Mouse (Mus musculus) gastrocnemius, postnatal 36 days (tissue): ENCODE results near the gene Pex7. TPM values are rescaled to one million over a fixed set of nuclear protein-coding genes. Genes with fewer than 3 reads are reported as not detected.

Experiments
- DNase-seq, 2 experiments: peaks; one replicate each; pipeline ENCODE4 v3.0.0; 2022
- intact Hi-C: fragments of 180-260 bp; cut with DNase I; formaldehyde crosslinking; loops from one replicate; pipeline ENCODE4 v1.15.1; 2025
- long read RNA-seq, 2 experiments: library from polyadenylated mRNA; stranded (forward); transcript quantifications; one replicate each; pipeline ENCODE4 v2.0.0; 2021
- total RNA-seq, 2 experiments: library from RNA; stranded (reverse); gene quantifications; 2 replicates each; pipeline ENCODE4 v1.2.3; 2021

Pex7 gene
- total RNA-seq, result 10 to 100 TPM; 18.2 to 20.0 TPM
- long read RNA-seq, experiment 1, full-length matches to known transcripts, result 23 of 34 reads
- long read RNA-seq, experiment 1, partial matches to known transcripts, result 0 of 34 reads
- long read RNA-seq, experiment 1, other reads (novel, unspliced or antisense), result 11 of 34 reads
- long read RNA-seq, experiment 2, full-length matches to known transcripts, result 24 of 39 reads
- long read RNA-seq, experiment 2, partial matches to known transcripts, result 0 of 39 reads
- long read RNA-seq, experiment 2, other reads (novel, unspliced or antisense), result 15 of 39 reads

DNA sequence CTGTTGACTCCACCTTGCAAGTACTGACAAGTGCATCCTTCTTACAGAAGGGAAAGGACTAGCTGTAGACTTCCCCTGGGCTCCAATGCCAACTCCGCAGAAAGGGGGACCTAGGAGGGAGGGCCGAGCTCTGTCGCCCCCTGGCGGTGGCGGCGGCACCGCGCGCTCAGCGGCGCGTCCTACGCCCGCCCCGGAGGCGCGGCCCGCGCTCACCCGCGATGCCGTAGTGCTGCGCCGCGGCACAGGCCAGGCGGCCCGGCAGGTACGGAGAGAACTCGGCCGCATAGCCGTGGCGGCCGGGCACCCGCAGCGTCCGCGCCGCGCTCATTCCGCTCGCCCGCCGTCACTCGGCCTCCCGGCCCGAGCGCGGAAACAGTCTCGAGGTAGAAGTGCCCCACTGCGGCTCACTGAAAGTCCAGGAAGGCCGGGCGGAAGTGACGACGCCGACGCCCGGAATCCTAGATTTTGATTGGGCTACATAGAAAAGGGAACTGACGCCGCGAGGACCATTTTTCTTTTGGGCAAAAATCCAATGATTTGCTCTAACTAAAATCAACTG is at the start of gene Pex7:
TSS of gene Pex7 (minus strand) at position 444 of the 559 bp plus-strand sequence.
- intact Hi-C loops, result loop anchor here (5.0 kb wide), 1 partner anchor 165 kb away; no protein-coding TSS in a partner anchor
- DNase-seq, result peak; percentile 87 to 95

DNA sequence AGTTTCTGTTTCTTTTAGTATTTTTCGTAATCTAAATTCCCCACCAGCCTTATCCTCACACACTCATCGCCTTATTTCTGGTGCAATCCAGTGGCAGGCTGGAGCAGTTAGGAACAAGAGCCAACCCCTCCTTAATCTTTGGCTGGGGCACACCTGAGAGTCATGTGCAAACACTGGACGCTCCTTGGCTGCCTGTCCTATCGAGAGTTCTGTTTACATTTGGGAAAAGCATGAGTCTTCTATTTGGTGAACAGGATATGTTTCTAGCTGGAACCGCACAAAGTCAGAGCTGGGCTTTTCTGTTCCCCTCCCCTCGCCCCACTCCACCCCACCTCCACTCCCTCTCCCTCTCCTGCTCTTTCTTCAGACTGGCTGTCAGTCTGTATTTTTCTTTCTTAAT is 49.3 kb upstream of the Pex7 start:
- intact Hi-C loops, result no loop called here
- no peak for DNase-seq

DNA sequence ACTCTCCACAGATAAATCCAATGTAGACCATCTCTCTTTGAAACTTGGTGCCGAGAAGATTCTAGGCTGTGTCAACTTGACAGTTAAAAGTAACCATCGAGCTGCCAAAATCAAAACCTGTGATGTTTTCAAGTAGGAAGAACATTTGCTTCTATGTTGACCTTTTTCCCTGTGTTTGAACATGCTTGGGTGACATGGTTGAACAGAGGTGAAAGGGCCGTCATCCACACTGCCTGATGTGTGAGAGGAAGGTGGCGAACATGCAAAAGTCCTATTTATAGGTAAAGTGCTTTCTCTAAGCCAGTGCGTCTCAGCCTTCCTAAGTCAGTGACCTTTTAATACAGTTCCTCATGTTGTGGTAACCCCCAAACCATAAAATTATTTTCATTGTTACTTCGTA is 48.3 kb upstream of the Pex7 start:
- DNase-seq, result no peak
- intact Hi-C loops, result no loop called here

DNA sequence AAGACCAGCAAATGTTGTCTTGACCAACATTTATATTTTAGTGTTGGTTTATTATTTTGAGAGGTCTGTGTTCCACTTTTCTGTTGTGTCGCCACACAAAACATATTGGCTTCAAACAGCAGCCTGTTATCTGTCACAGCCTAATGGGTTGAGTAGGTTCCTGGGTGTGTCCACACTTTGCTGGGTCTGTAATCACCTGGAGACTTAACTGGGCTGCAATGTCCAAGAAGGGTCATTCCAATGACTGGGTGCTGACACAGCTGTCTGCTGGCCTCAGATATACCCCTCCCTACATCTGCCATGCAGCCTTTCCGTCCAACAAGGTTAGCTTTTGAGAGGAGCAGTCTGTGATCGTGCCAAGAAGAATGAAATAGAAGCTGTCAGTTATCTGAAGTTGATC is 47.1 kb upstream of the Pex7 start:
- intact Hi-C loops, result no loop called here

DNA sequence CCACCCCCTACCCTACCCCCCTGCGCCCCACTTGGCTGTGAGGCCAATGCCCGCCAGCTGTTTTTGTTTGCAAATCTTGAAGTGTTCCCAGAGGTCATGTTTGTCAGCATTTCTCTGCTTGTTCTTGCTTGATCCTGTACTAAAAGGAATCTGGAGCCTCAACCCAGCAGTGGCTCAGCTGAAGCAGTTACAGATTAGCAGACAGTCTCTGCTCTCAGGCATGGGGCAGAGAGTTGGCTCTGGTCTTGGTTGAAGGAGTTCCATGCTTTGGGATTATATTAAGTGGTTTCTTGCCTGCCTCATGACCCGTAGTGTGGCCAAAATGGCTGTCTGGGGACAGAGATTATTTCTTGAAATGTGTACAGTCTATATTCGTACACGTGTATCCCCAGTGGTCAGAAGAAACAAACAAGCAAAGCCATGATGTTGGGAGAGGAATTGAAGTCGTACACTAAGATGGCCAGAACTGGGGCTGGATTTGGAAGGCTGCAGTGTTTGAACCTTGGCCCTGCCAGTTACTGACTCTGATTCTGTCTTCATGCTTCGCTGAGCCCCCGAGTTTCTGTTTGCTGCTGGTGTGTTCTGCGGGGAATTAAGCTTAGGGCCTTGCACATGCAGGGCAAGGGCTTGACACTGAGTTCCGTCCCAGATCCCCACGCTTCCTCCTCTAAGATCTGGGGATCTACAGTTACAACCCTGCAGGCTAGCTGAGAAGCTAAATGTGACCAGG is 45.7 kb upstream of the Pex7 start:
- intact Hi-C loops, result no loop called here

More for the DNA sequence above, 47.1 kb upstream of the Pex7 start:
- DNase-seq, result no peak

DNA sequence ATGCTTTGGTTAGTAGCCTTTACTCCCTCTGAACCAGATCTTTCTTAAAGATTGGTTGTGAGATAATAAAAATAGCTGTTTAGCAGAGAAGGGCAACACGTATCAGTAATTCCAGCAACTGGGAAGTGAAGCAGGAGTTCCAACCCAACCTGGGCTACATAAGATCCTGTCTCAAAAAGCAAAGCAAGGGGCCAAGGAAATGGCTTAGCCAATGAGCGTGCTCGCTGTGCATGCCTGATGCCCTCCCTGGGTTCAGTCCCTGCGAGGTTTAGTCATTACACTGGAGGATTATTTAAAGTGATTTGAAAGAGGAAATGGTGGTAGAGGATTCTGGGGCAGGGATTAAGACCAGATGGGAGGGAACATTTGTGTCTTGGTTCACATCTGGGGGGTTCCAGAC is 41.6 kb upstream of the Pex7 start:
- intact Hi-C loops, result no loop called here

More for the DNA sequence above, 45.7 kb upstream of the Pex7 start:
- no peak for DNase-seq

DNA sequence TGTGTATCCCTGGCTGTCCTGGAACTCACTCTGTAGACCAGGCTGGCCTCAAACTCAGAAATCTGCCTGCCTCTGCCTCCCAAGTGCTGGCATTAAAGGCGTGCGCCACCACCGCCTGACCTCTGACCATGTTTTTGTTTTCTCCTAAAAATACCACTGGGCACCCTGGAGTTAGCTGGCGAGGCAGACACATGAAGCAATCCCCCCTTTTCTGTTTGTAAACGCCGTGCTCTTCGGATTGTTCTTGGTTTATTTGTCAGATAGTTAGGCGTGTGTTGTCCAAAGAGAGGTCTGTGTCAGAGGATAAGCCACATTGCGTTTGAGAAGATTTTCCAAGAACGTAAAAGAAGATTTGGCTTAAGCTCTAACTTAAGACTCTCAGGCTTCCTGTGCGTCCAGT is 40.9 kb upstream of the Pex7 start:
- DNase-seq, result no peak
- intact Hi-C loops, result no loop called here

More for the DNA sequence above, 41.6 kb upstream of the Pex7 start:
- no peak for DNase-seq

DNA sequence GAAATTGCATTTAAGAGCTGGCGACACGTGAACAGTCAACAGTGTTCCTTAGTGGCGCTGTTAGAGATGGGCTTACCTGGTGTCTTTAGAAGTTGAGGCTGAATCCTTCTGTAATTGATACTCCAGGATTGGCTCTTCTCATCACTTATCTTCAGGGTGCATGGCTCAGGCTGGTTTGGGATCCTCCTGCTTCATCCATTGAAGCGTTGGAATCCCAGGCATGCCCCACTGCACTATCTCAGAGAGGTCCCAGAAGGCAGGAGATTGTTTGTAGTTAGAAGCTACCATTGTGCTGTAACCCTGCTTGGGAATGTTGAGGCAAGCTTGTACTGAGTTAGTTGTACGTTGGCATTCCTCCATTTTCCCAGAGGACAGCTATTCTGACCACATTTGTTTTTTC is 40.4 kb upstream of the Pex7 start:
- DNase-seq, result no peak
- intact Hi-C loops, result no loop called here

DNA sequence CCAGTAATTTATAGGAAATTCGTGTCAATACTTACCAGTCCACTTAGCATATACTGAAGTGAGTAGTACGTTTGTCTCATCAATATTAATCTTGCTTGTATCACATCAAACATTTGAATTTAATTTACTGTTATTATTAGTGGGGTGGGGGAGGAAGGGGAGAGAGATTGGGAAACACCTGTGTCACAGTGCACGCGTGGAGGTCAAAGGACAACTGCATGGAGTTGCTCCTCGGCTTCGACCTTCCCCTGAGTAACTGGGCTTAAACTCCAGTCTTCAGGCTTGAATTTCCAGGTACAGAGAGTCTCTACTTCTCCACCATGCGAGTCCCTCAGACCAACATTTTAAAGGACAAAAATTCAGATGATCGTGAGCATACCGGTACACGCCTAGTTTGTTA is 40.0 kb upstream of the Pex7 start:
- no peak for DNase-seq
- intact Hi-C loops, result no loop called here

DNA sequence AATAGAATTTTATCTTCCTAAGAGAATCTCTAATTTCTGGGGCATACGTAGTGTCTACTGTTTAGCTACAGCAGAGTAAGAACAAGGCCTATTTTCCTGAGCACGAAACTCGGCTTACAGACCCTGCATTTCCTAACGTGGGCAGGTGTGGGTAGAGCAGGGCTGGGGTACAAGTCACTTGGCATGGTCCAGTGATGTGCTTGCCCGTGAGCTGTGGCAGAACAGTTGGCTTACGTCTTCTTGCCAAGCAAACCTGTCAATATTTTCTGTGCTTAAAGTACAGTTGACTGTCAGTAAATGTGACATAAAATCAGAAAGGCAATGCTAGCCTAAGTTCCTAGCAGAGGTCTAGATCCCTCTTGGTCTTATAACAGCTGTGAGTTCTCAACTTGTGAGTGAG is 39.2 kb upstream of the Pex7 start:
- DNase-seq, result no peak
- intact Hi-C loops, result no loop called here

DNA sequence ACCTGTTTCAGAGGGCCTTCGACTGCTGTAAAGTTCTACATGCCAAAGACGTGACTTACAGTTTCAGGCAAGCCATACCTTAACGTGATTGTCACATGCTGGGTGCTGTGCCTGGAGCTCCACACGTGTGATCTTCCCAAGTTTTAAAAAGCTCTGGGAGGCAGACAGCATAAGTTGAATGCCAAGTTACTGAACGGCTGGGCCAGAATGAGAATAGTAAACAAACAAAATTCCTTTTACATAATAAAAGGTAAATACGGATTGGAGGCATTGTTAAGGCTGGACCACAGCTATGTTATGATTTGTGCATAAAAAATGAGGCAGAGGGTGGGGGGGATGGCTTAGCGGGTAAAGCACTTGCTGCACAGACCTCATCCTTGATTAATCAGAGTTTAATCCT is 38.2 kb upstream of the Pex7 start:
- no peak for DNase-seq
- intact Hi-C loops, result no loop called here

DNA sequence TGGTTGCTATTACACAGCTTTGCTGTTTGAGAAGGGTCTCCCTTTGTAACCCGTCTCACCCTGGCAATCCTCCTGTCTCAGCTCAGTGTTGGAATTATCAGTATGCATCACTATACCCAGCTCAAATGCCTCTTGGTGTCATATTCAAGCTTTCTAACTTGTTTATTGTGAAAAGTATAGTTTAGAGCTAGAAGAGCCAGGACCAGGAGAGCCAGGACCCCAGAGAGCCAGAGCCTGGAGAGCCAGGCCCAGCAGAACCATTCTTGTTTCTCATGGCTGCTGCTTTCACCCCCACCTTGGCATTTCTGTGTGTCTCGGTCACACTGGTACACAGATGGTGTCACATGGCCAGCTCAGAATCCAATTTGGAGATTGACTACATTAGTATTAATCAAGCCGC is 35.1 kb upstream of the Pex7 start:
- DNase-seq, result no peak
- intact Hi-C loops, result no loop called here

DNA sequence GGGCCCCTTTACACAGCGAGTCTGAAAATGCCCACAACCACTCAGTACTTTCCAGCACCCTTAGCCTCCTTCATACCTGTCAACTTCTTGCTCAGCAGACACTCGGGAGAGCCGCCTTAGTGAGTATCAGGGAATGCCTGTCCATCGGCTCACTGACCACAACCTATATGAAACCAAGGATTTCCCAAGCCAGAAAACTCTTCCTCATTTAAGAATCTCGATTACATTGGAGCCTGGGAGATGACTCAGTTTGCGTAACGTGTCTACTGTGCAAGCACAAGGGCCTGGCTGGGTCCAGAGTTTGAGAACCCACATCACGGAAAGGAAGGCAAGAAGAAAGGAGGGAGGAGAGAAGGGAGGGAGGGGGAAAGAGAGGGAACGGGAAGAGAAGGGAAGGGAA is 34.4 kb upstream of the Pex7 start:
- intact Hi-C loops, result no loop called here

DNA sequence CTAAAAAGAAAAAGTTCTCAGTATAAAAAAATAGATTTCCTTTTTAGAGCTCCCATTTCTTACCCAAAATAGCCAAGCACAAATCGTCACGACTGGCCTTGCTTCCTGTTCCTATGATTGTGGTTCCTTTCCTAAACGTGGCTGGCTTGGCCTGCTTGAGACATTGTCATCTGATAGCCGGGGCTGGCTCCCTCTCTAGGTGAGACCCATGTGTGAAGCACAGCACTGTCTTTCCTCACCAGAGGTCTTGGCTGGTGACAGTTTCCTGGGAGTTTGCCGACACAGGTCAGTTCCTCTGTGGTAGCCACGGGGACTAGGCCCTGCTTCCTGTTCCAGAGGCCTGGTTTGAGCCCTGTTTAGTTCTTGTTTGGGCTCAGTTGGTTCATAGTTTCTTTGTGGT is 33.6 kb upstream of the Pex7 start:
- intact Hi-C loops, result no loop called here
- DNase-seq, result peak; percentile 40 to 50

More for the DNA sequence above, 34.4 kb upstream of the Pex7 start:
- DNase-seq, result no peak

DNA sequence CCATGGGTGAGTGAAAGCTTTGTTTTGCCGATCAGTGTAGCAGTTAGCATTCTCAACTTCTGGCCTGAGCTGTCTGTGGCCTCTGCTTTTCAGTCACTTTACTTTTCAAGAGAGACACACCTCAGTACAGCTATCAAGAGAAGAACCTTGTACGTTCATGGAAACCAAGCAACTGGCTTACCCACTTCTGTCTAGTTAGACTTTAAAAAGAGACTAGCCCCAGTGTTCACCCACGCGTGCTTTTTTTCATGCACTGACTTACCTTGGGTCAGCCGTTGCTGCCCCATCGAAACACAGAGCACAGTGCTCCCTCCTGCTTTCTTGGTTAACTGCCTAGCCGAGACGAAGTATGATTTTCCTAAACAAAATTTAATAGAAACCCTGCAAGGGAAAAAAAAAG is 33.1 kb upstream of the Pex7 start:
- intact Hi-C loops, result no loop called here

DNA sequence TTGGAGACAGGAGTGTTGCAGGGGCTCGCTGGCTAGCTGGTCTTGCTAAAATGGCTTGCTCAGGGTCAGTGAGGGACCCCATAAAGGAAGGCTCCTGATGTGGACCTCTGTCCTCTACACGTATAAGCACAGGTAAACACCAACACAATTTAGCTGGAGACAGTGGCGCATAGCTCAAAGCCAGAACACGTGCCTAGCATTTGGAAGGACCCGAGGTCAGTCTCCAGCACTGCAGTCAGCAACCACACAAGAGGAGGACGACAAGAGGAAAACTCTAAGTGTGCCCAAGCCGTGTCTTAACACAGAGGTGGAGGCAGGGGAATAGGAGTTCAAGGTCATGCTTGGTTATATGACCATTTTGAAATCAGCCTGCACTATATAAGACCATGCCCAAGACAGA is 32.6 kb upstream of the Pex7 start:
- DNase-seq, result no peak
- intact Hi-C loops, result no loop called here

More for the DNA sequence above, 33.1 kb upstream of the Pex7 start:
- no peak for DNase-seq

DNA sequence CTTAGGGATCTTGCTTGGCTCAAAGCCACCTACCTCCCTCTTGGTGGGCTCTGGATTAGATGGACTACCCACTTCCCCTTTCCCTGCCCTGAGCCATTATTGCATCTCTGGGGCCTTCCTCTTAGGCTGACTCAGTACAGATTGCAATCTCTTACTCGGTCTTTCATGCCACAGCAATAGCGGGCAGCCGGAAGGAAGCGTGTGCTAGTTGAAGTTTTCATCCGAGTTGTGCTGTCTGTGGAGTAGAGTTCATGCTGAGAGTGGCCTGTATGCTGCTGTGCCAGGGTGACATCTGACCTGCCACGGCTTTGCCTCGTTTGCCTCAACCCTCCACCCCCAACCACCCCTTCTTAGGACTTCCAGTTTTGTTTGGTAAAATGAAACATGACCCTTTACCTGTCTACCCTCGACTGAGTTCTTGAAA is 31.8 kb upstream of the Pex7 start:
- DNase-seq, result no peak
- intact Hi-C loops, result loop anchor here (10.0 kb wide), 1 partner anchor 106 kb away; no protein-coding TSS in a partner anchor

DNA sequence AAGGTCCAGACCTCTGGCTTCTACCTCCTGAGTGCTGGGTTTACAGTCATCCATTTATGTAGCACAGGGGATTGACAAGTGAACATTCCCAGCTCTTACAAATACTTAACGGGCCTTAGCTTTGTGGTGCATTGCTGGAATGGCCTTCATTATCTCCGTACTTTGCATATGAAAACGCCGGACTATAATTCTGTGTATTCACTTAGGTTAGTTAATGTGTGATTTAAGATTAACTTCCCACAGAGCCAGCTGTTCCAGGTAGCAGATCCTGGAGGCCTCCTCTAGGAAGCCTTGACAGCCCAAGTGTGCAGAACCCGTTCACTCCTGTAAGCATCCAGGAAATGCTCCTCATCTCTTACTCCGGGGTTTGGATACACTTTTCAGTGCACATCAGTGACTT is 31.2 kb upstream of the Pex7 start:
- intact Hi-C loops, result loop anchor here (10.0 kb wide), 1 partner anchor 106 kb away; no protein-coding TSS in a partner anchor
- no peak for DNase-seq

DNA sequence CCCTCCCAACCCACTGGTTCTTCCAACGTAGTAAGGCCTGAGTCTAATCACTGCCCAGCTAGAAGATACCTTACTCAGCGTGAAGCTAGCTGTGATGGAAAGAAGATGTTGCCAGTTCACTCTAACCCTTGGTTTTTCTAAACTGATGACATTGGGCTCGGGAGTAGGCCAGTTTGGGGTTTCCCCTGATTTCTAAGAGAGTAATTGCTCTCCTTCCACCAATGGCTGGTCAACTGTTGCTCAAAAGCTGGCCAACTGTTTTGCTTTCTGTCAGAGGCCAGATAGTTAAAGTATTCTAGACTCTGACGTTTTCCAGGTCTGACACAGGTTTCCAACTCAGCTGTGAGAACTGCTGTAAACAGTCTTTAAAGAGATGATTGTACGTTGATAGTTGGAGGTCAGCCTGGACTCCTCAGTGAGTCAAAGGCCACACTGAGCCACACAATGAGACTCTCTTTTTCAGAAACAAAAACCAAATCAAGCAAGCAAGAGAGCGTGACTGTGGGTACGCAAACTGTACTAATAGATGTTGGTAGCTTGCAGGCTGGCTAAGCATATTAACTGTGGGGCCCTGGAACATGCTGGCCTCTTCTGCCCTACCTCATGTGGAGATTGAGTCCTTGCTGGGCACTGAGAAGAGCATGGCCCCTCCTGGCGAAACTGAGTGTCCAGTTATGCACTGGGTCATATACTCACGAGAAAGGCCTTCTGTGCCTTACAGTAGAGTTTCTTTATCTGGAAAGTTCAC is 29.6 kb upstream of the Pex7 start:
- DNase-seq, result no peak
- intact Hi-C loops, result loop anchor here (10.0 kb wide), 1 partner anchor 108 kb away; no protein-coding TSS in a partner anchor

DNA sequence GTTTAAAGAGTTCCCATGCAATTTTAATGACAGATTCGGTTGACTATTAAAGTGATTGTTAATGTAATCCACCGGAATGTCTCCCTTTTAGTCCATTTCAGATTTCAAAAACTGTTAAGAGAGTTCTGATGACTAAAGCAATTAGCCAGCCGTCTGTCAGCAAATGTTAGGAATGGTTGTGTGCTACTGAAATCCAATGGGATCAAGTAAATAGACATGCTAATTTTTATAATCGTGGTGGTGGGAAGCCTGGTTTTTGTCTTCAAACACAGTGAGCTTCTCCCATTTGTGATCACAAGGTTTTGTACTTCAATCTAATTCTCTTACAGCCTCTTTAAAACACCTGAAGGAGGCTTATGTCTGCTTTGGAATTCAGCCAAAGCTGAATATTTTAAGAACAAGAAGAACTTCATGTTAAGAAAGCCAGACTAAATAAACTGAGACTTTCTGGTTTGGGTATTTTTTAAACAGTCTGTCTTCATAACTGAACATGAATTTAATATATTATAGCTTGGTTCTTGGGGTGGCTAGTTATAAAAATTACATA is 28.4 kb upstream of the Pex7 start:
- intact Hi-C loops, result loop anchor here (2.0 to 10.0 kb wide), 2 partner anchors 109 to 137 kb away; no protein-coding TSS in a partner anchor
- DNase-seq, result no peak

DNA sequence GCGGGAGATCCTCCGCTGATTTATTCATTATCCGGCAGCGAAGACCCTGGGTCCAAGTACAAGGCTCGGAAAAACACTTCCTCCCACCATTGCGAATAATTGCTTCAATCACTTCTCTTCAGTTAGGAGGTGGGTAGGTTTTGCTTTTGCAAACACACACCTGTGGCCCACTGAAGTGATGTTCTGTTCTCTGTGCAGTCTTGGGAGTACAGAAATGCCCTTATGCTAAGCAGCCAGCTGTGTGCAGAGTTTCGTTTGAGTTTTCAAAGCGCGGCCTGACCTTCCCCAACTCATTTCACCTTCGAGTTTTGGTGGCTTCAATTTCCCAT is 27.8 kb upstream of the Pex7 start:
- intact Hi-C loops, result loop anchor here (2.0 to 10.0 kb wide), 2 partner anchors 110 to 138 kb away; no protein-coding TSS in a partner anchor
- DNase-seq, result no peak
